Mouse (Mus musculus): Measurements from ENCODE around the gene Lin28a. TPM values are rescaled to one million over a fixed set of nuclear protein-coding genes. Genes with fewer than 3 reads are reported as not detected.

Gene Lin28a
- 18.7 and 24.2 TPM in 2 replicates for polyA plus RNA-seq (2016; fragmentation: Nextera tagmentation; extraction: Ambion mirVana)

- no peaks in the 10 kb centered on the region for H3K9me3 ChIP-seq
- DNase-seq (ENCODE audit: low spot score) = peak; percentile 83
- H3K4me3 ChIP-seq = peak within 1 kb of the TSS; percentile 69
- peaks cover 9% of the 10 kb centered on the region; the same call in 1 of the 2 replicates for H3K36me3 ChIP-seq (replicated peaks)
- WGBS = under 1% methylated on average over 9 of the region's 9 CpGs
- peaks cover 67% of the 10 kb centered on the region for H3K4me1 ChIP-seq
- H3K27ac ChIP-seq (replicated peaks) = peak within 1 kb of the TSS; percentile 89
- no peaks in the 10 kb centered on the region for H3K27me3 ChIP-seq (replicated peaks; ENCODE audit: low read depth, poor library complexity, severe bottlenecking)
Observed at GRCm38 (mm10) chr4:134018779-134019145, at the start of gene Lin28a. TSS of gene Lin28a (minus strand) at chr4:134018841.

- Histone ChIP-seq H3K27me3 (replicated peaks; ENCODE audit: low read depth, poor library complexity, severe bottlenecking) (peaks cover 43% of the 10 kb centered on the region), H3K4me1 (peaks cover 8% of the 10 kb centered on the region), H3K36me3 (replicated peaks) (no peaks in the 10 kb centered on the region), H3K9me3 (no peaks in the 10 kb centered on the region), H3K4me3 (no peak overlapping the region), H3K27ac (replicated peaks) (no peak overlapping the region)
- 80% methylated on average over 7 of the region's 7 CpGs for WGBS
- no peak for DNase-seq (ENCODE audit: low spot score)
Observed at GRCm38 (mm10) chr4:134067833-134068544, 49.3 kb upstream of the Lin28a start.

GRCm38 (mm10) chr4:134067383-134067782, 48.7 kb upstream of the Lin28a start:
- 93% methylated on average over 8 of the region's 8 CpGs for WGBS
- DNase-seq (ENCODE audit: low spot score) = no peak
- H3K9me3 ChIP-seq = no peaks in the 10 kb centered on the region
- peaks cover 43% of the 10 kb centered on the region for H3K27me3 ChIP-seq (replicated peaks; ENCODE audit: low read depth, poor library complexity, severe bottlenecking)
- no peaks in the 10 kb centered on the region for H3K36me3 ChIP-seq (replicated peaks)
- H3K27ac ChIP-seq (replicated peaks) = no peak overlapping the region
- no peak overlapping the region for H3K4me3 ChIP-seq
- H3K4me1 ChIP-seq = peaks cover 10% of the 10 kb centered on the region

- Histone ChIP-seq H3K27ac (replicated peaks) (no peak overlapping the region; the same call in 1 of the 2 replicates), H3K4me3 (peak overlapping the region; percentile 36), H3K4me1 (peaks cover 17% of the 10 kb centered on the region), H3K27me3 (replicated peaks; ENCODE audit: low read depth, poor library complexity, severe bottlenecking) (peaks cover 62% of the 10 kb centered on the region), H3K36me3 (replicated peaks) (no peaks in the 10 kb centered on the region), H3K9me3 (no peaks in the 10 kb centered on the region)
- WGBS = 20% methylated on average over 23 of the region's 23 CpGs
- peak; percentile 46 for DNase-seq (ENCODE audit: low spot score)
Observed at GRCm38 (mm10) chr4:134065431-134066004, 46.9 kb upstream of the Lin28a start.

- H3K36me3 ChIP-seq (replicated peaks) = no peaks in the 10 kb centered on the region
- DNase-seq (ENCODE audit: low spot score) = no peak
- peaks cover 27% of the 10 kb centered on the region for H3K4me1 ChIP-seq
- WGBS = 62% methylated on average over 8 of the region's 8 CpGs
- H3K27me3 ChIP-seq (replicated peaks; ENCODE audit: low read depth, poor library complexity, severe bottlenecking) = peaks cover 78% of the 10 kb centered on the region
- H3K9me3 ChIP-seq = no peaks in the 10 kb centered on the region
- H3K27ac ChIP-seq (replicated peaks) = no peak overlapping the region
- no peak overlapping the region for H3K4me3 ChIP-seq
Observed at GRCm38 (mm10) chr4:134062561-134062960, 43.9 kb upstream of the Lin28a start.

GRCm38 (mm10) chr4:134061944-134062446, 43.4 kb upstream of the Lin28a start:
- Histone ChIP-seq H3K27ac (replicated peaks) (no peak overlapping the region), H3K4me3 (no peak overlapping the region), H3K36me3 (replicated peaks) (no peaks in the 10 kb centered on the region), H3K27me3 (replicated peaks; ENCODE audit: low read depth, poor library complexity, severe bottlenecking) (peaks cover 73% of the 10 kb centered on the region), H3K9me3 (no peaks in the 10 kb centered on the region), H3K4me1 (peaks cover 27% of the 10 kb centered on the region)
- DNase-seq (ENCODE audit: low spot score) = no peak
- WGBS = 51% methylated on average over 8 of the region's 8 CpGs

- no peak for DNase-seq (ENCODE audit: low spot score)
- no peak overlapping the region for H3K4me3 ChIP-seq
- 61% methylated on average over 18 of the region's 18 CpGs for WGBS
- no peak overlapping the region for H3K27ac ChIP-seq (replicated peaks)
- peaks cover 66% of the 10 kb centered on the region for H3K27me3 ChIP-seq (replicated peaks; ENCODE audit: low read depth, poor library complexity, severe bottlenecking)
- no peaks in the 10 kb centered on the region for H3K36me3 ChIP-seq (replicated peaks)
- no peaks in the 10 kb centered on the region for H3K9me3 ChIP-seq
- H3K4me1 ChIP-seq = peaks cover 27% of the 10 kb centered on the region
Observed at GRCm38 (mm10) chr4:134061166-134061830, 42.7 kb upstream of the Lin28a start.

- H3K27me3 ChIP-seq (replicated peaks; ENCODE audit: low read depth, poor library complexity, severe bottlenecking) = peaks cover 56% of the 10 kb centered on the region
- 39% methylated on average over 28 of the region's 28 CpGs for WGBS
- H3K9me3 ChIP-seq = no peaks in the 10 kb centered on the region
- DNase-seq (ENCODE audit: low spot score) = no peak
- H3K4me3 ChIP-seq = no peak within 1 kb of the TSS
- no peaks in the 10 kb centered on the region for H3K36me3 ChIP-seq (replicated peaks)
- H3K4me1 ChIP-seq = peaks cover 22% of the 10 kb centered on the region
- H3K27ac ChIP-seq (replicated peaks) = no peak within 1 kb of the TSS
Observed at GRCm38 (mm10) chr4:134060135-134060865, 41.7 kb upstream of the Lin28a start, which contains the start of gene Crybg2. TSS of gene Crybg2 (plus strand) at chr4:134060815.

- 87% methylated on average over 6 of the region's 6 CpGs for WGBS
- no peak overlapping the region for H3K27ac ChIP-seq (replicated peaks)
- H3K4me3 ChIP-seq = no peak overlapping the region
- peaks cover 20% of the 10 kb centered on the region for H3K4me1 ChIP-seq
- no peak for DNase-seq (ENCODE audit: low spot score)
- peaks cover 44% of the 10 kb centered on the region for H3K27me3 ChIP-seq (replicated peaks; ENCODE audit: low read depth, poor library complexity, severe bottlenecking)
- no peaks in the 10 kb centered on the region for H3K36me3 ChIP-seq (replicated peaks)
- H3K9me3 ChIP-seq = no peaks in the 10 kb centered on the region
Observed at GRCm38 (mm10) chr4:134058908-134059307, 40.3 kb upstream of the Lin28a start.

- Histone ChIP-seq H3K4me1 (peaks cover 20% of the 10 kb centered on the region), H3K36me3 (replicated peaks) (no peaks in the 10 kb centered on the region), H3K9me3 (no peaks in the 10 kb centered on the region), H3K27me3 (replicated peaks; ENCODE audit: low read depth, poor library complexity, severe bottlenecking) (peaks cover 40% of the 10 kb centered on the region), H3K4me3 (peak overlapping the region; percentile 29), H3K27ac (replicated peaks) (no peak overlapping the region)
- no peak for DNase-seq (ENCODE audit: low spot score)
- WGBS = 29% methylated on average over 14 of the region's 14 CpGs
Observed at GRCm38 (mm10) chr4:134058166-134058715, 39.6 kb upstream of the Lin28a start.

GRCm38 (mm10) chr4:134053538-134053937, 34.9 kb upstream of the Lin28a start, which contains the start of gene Zfp683:
TSS of gene Zfp683 (plus strand) at chr4:134053838.
- Histone ChIP-seq H3K9me3 (no peaks in the 10 kb centered on the region), H3K36me3 (replicated peaks) (no peaks in the 10 kb centered on the region), H3K4me1 (peaks cover 18% of the 10 kb centered on the region), H3K4me3 (no peak within 1 kb of the TSS), H3K27me3 (replicated peaks; ENCODE audit: low read depth, poor library complexity, severe bottlenecking) (peaks cover 3% of the 10 kb centered on the region; the same call in 1 of the 2 replicates), H3K27ac (replicated peaks) (no peak within 1 kb of the TSS)
- DNase-seq (ENCODE audit: low spot score) = no peak
- WGBS = 85% methylated on average over 3 of the region's 3 CpGs

GRCm38 (mm10) chr4:134052560-134052959, 33.9 kb upstream of the Lin28a start:
- Histone ChIP-seq H3K27me3 (replicated peaks; ENCODE audit: low read depth, poor library complexity, severe bottlenecking) (no peaks in the 10 kb centered on the region), H3K27ac (replicated peaks) (no peak overlapping the region), H3K36me3 (replicated peaks) (no peaks in the 10 kb centered on the region), H3K4me3 (no peak overlapping the region), H3K9me3 (no peaks in the 10 kb centered on the region), H3K4me1 (peaks cover 10% of the 10 kb centered on the region)
- DNase-seq (ENCODE audit: low spot score) = no peak
- WGBS = 41% methylated on average over 8 of the region's 8 CpGs

Measured in embryonic facial prominence, embryonic 10.5 days (tissue).